Mouse (Mus musculus): ENCODE results near the gene Zfp968. TPM values are rescaled to one million over a fixed set of nuclear protein-coding genes. Genes with fewer than 3 reads are reported as not detected.
"Not testable (repeated sequence)": the region's sequence is repeated elsewhere in the genome, so short reads cannot be mapped to it uniquely, and the experiment has no call there.

The Zfp968 gene
- 1 to 10 TPM; 6.6 to 7.0 TPM for total RNA-seq (2021)
- long read RNA-seq, experiment 1 = 0 reads
- long read RNA-seq, experiment 2 = 0 reads

DNA sequence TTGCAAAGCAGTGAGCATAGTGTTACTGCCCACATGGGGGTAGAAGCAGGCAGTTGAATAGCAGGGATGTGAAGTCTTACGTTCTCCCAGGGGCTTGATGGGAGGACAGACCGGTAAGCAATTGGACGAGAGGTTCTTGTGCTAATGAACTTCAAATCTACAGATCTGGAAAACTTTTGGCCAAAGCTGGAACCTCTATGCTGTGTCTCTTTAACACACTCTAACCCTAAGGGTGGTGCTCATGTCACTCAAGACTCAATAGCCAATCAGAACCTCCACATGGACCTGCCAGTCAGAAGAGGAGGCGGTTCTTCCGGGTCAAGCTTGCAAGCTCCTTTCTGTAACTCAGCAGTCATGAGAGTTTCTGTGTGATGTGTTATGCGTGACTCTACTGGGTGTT, at the start of gene Zfp968:
Gene Zfp968, plus strand, starts transcription at position 301 of the 400 bp plus-strand sequence.
- DNase-seq (ENCODE audit: low spot score in 2 of 2) = not testable (repeated sequence)

DNA sequence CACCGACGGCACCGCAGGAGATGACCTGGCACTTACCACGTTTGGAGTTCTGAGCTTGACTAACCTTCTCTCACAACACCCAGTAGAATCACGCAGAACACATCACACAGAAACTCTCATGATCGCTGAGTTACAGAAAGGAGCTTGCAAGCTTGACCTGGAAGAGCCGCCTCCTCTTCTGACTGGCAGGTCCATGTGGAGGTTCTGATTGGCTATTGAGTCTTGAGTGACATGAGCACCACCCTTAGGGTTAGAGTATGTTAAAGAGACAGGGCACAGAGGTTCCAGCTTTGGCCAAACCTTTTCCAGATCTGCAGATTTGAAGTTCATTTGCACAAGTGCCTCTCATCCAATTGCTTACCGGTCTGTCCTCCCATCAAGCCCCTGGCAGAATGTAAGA, 34.1 kb upstream of the Zfp968 start, which contains the start of gene Gm4631:
Gene Gm4631, minus strand, starts transcription at position 101 of the 400 bp plus-strand sequence.
- not testable (repeated sequence) for DNase-seq (ENCODE audit: low spot score in 2 of 2)

Other genes starting within 250 kb of the Zfp968 start
- 10 to 100 TPM; 19.0 to 20.1 TPM for gene Gm14399, start 230.4 kb upstream of the Zfp968 start, total RNA-seq (2021)
- gene Gm14443, start 196.6 kb upstream of the Zfp968 start, total RNA-seq (2021) = 1 to 10 TPM; 5.4 to 5.6 TPM
- gene Gm14391, start 165.5 kb upstream of the Zfp968 start, total RNA-seq (2021) = 100 to 1,000 TPM in 1 of 2 experiments, 10 to 100 TPM in 1; 90.2 to 102 TPM
- 10 to 100 TPM in 1 of 2 experiments, not detected in 1; 15.3 TPM for gene Gm14440, start 97.3 kb upstream of the Zfp968 start, total RNA-seq (2021)
- gene Gm4631, start 34.2 kb upstream of the Zfp968 start, total RNA-seq (2021) = 10 to 100 TPM; 59.3 to 70.6 TPM
- 10 to 100 TPM in 1 of 2 experiments, 1 to 10 TPM in 1; 7.6 to 11.0 TPM for gene Gm4724, start 63.4 kb downstream of the Zfp968 start, total RNA-seq (2021)
- 1 to 10 TPM; 4.5 TPM for gene Zfp965, start 97.5 kb downstream of the Zfp968 start, total RNA-seq (2021)